Mouse (Mus musculus) CH12.LX (cell line): Measurements from ENCODE around the gene Fat1. TPM values are rescaled to one million over a fixed set of nuclear protein-coding genes. Genes with fewer than 3 reads are reported as not detected.

ENCODE experiments used
- DNase-seq: peaks from one replicate; pipeline ENCODE4 v3.0.0-alpha.2; 2013; ENCODE audit errors: extremely low read depth
- H3K27ac ChIP-seq: 2 replicates; pipeline ENCODE4 v1.5.1; 2012; ENCODE audit warnings: low read depth, mild to moderate bottlenecking, control low read depth, moderate library complexity; ENCODE audit not compliant: insufficient read depth
- H3K27me3 ChIP-seq: replicated peaks from 2 replicates; pipeline ENCODE3; 2012; ENCODE audit warnings: inconsistent platforms
- H3K36me3 ChIP-seq, 2 experiments: replicated peaks in 1 of 2; 2 replicates each; pipeline versions ENCODE3 to v1.6.1; 2012; ENCODE audit warnings: inconsistent platforms in 1 of 2, low read length in 1 of 2, mild to moderate bottlenecking in 1 of 2, mixed read lengths in 1 of 2, moderate library complexity in 1 of 2; ENCODE audit not compliant: control insufficient read depth in 1 of 2, insufficient read depth in 1 of 2
- H3K4me1 ChIP-seq, 2 experiments: 2 replicates each; pipeline ENCODE4 v1.6.1; 2012; ENCODE audit warnings: inconsistent platforms in 1 of 2, moderate library complexity in 1 of 2; ENCODE audit not compliant: insufficient read depth in 2 of 2, control insufficient read depth in 1 of 2
- H3K4me2 ChIP-seq: 2 replicates; pipeline ENCODE4 v1.6.1; 2012; ENCODE audit warnings: low read depth, mild to moderate bottlenecking, control low read depth; ENCODE audit not compliant: poor library complexity, insufficient read depth, severe bottlenecking
- H3K4me3 ChIP-seq, 3 experiments: fragments of 150-350 bp in 1 of 3; sonication (generic) in 1 of 3; replicated peaks in 1 of 3; 2 replicates each; pipeline versions ENCODE3 to v1.5.1; 2011 to 2012; ENCODE audit warnings: low read depth in 2 of 3, low read length in 2 of 3, mild to moderate bottlenecking in 2 of 3, moderate library complexity in 2 of 3, control low read depth in 1 of 3, improper control_type of control experiment in 1 of 3, inconsistent platforms in 1 of 3, mixed read lengths in 1 of 3; ENCODE audit not compliant: poor library complexity in 1 of 3
- H3K79me2 ChIP-seq: replicated peaks from 2 replicates; pipeline ENCODE4 v1.6.1; 2012; ENCODE audit warnings: mild to moderate bottlenecking, moderate library complexity; ENCODE audit not compliant: control insufficient read depth, poor library complexity, insufficient read depth, severe bottlenecking; ENCODE audit errors: extremely low read depth
- H3K9ac ChIP-seq: 2 replicates; pipeline ENCODE4 v1.6.1; 2012; ENCODE audit warnings: low read depth, mild to moderate bottlenecking, control low read depth, moderate library complexity; ENCODE audit not compliant: insufficient read depth
- H3K9me3 ChIP-seq: replicated peaks from 2 replicates; pipeline ENCODE3; 2012; ENCODE audit warnings: low read length, inconsistent platforms, mixed read lengths
- CHD1 ChIP-seq: IDR thresholded peaks from 2 replicates; pipeline ENCODE4 v1.6.1; 2012; ENCODE audit warnings: low read depth, low read length, improper control_type of control experiment, inconsistent platforms
- CTCF ChIP-seq, 2 experiments: IDR thresholded peaks in 1 of 2; conservative IDR thresholded peaks in 1 of 2; 2 replicates each; pipeline ENCODE4 v1.5.1; 2011 to 2012; ENCODE audit warnings: low read depth in 2 of 2, low read length in 2 of 2, improper control_type of control experiment in 1 of 2, inconsistent platforms in 1 of 2, mild to moderate bottlenecking in 1 of 2, moderate library complexity in 1 of 2
- ELF1 ChIP-seq: IDR thresholded peaks from 2 replicates; pipeline ENCODE4 v1.6.1; 2014; ENCODE audit warnings: low read depth, mild to moderate bottlenecking, inconsistent platforms, low read length, improper control_type of control experiment
- EP300 ChIP-seq: IDR thresholded peaks from 2 replicates; pipeline ENCODE4 v1.6.1; 2011; ENCODE audit warnings: low read length, improper control_type of control experiment
- ETS1 ChIP-seq: conservative IDR thresholded peaks from 2 replicates; pipeline ENCODE4 v1.6.1; 2012; ENCODE audit warnings: low read depth, mild to moderate bottlenecking, inconsistent platforms, low read length, improper control_type of control experiment, moderate library complexity
- JUN ChIP-seq: IDR thresholded peaks from 2 replicates; pipeline ENCODE4 v1.6.1; 2011; ENCODE audit warnings: low read depth, mild to moderate bottlenecking, low read length, improper control_type of control experiment, moderate library complexity; ENCODE audit not compliant: insufficient read depth
- KAT2A ChIP-seq: IDR thresholded peaks from 2 replicates; pipeline ENCODE4 v1.6.1; 2012; ENCODE audit warnings: low read length, improper control_type of control experiment, inconsistent platforms; ENCODE audit not compliant: insufficient replicate concordance
- MAX ChIP-seq: IDR thresholded peaks from 2 replicates; pipeline ENCODE4 v1.6.1; 2011; ENCODE audit warnings: low read length, improper control_type of control experiment
- MAZ ChIP-seq: IDR thresholded peaks from 2 replicates; pipeline ENCODE4 v1.6.1; 2012; ENCODE audit warnings: low read depth, mild to moderate bottlenecking, inconsistent platforms, low read length, improper control_type of control experiment, moderate library complexity
- MEF2A ChIP-seq: IDR thresholded peaks from 2 replicates; pipeline ENCODE4 v1.6.1; 2014; ENCODE audit warnings: low read depth, mild to moderate bottlenecking, inconsistent platforms, low read length, improper control_type of control experiment, borderline replicate concordance
- NELFE ChIP-seq: IDR thresholded peaks from 2 replicates; pipeline ENCODE4 v1.6.1; 2011; ENCODE audit warnings: low read depth, low read length, improper control_type of control experiment
- NRF1 ChIP-seq: IDR thresholded peaks from 2 replicates; pipeline ENCODE4 v1.6.1; 2014; ENCODE audit warnings: low read depth, mild to moderate bottlenecking, inconsistent platforms, low read length, improper control_type of control experiment, moderate library complexity
- PAX5 ChIP-seq: IDR thresholded peaks from 2 replicates; pipeline ENCODE4 v1.6.1; 2012; ENCODE audit warnings: low read length, inconsistent platforms, mixed read lengths
- POLR2A ChIP-seq: IDR thresholded peaks from 2 replicates; pipeline ENCODE4 v1.6.1; 2011; ENCODE audit warnings: low read depth, mild to moderate bottlenecking, improper control_type of control experiment, low read length
- POLR2AphosphoS2 ChIP-seq: IDR thresholded peaks from 2 replicates; pipeline ENCODE4 v1.6.1; 2011; ENCODE audit warnings: low read depth, low read length, improper control_type of control experiment
- RCOR1 ChIP-seq: conservative IDR thresholded peaks from 2 replicates; pipeline ENCODE4 v1.6.1; 2012; ENCODE audit warnings: low read depth, mild to moderate bottlenecking, inconsistent platforms, low read length, improper control_type of control experiment
- SIN3A ChIP-seq: IDR thresholded peaks from 2 replicates; pipeline ENCODE4 v1.6.1; 2012; ENCODE audit warnings: low read length, improper control_type of control experiment, inconsistent platforms
- SMC3 ChIP-seq: IDR thresholded peaks from 2 replicates; pipeline ENCODE4 v1.6.1; 2011; ENCODE audit warnings: low read depth, low read length, improper control_type of control experiment
- TBP ChIP-seq: conservative IDR thresholded peaks from 2 replicates; pipeline ENCODE4 v1.6.1; 2011; ENCODE audit warnings: low read depth, low read length, improper control_type of control experiment
- TCF12 ChIP-seq: IDR thresholded peaks from 2 replicates; pipeline ENCODE4 v1.6.1; 2014; ENCODE audit warnings: low read depth, mild to moderate bottlenecking, inconsistent platforms, low read length, improper control_type of control experiment
- UBTF ChIP-seq: IDR thresholded peaks from 2 replicates; pipeline ENCODE4 v1.6.1; 2012; ENCODE audit warnings: low read depth, mild to moderate bottlenecking, inconsistent platforms, low read length, improper control_type of control experiment, moderate library complexity
- USF1 ChIP-seq: IDR thresholded peaks from 2 replicates; pipeline ENCODE4 v1.6.1; 2014; ENCODE audit warnings: low read depth, mild to moderate bottlenecking, inconsistent platforms, low read length, improper control_type of control experiment
- USF2 ChIP-seq: conservative IDR thresholded peaks from 2 replicates; pipeline ENCODE4 v1.6.1; 2011; ENCODE audit warnings: low read depth, low read length, improper control_type of control experiment
- ZNF384 ChIP-seq: IDR thresholded peaks from 2 replicates; pipeline ENCODE4 v1.6.1; 2012; ENCODE audit warnings: low read depth, low read length, improper control_type of control experiment, inconsistent platforms
- dilution Hi-C: fragments of 300-500 bp; cut with MboI; formaldehyde crosslinking; loops from 2 replicates; pipeline ENCODE4 v1.14.3; 2020; ENCODE audit warnings: low sequenced_read_pairs; ENCODE audit not compliant: extremely low pct_unique_long_range_greater_than_20kb, extremely low pct_ligation_motif_present
- in situ Hi-C: fragments of 300-500 bp; cut with MboI; formaldehyde crosslinking; loops from 3 replicates; pipeline ENCODE4 v1.14.3; 2019; ENCODE audit warnings: low sequenced_read_pairs, low pct_ligation_motif_present, low pct_unique_long_range_greater_than_20kb, mixed read lengths
- polyA plus RNA-seq: library from polyadenylated mRNA; unstranded; fragments of >175 nt; gene quantifications from 2 replicates; pipeline ENCODE4 v1.2.1, GENCODE M21; 2012; ENCODE audit warnings: low read depth; ENCODE audit not compliant: insufficient read length
- total RNA-seq, 2 experiments: library from RNA; depleted of rRNA; stranded (reverse); fragments of 300-350 nt in 1 of 2; fragments of >200 nt in 1 of 2; gene quantifications; 2 replicates each; pipeline ENCODE4 v1.2.3; 2012 to 2014

The Fat1 gene
- total and polyA plus RNA-seq, 3 experiments: under 0.01 TPM; not detected in 2

GRCm38 (mm10) chr8:45021171-45021570 lies 85.9 kb downstream of the Fat1 start:
- Histone ChIP-seq H3K9me3 (peaks cover 80% of the 10 kb centered on the region), H3K9ac (no peak overlapping the region), H3K4me1 (no peaks in the 10 kb centered on the region), H3K27ac (no peak overlapping the region), H3K27me3 (no peaks in the 10 kb centered on the region), H3K4me2 (no peak overlapping the region), H3K79me2 (no peaks in the 10 kb centered on the region), H3K36me3 (no peaks in the 10 kb centered on the region), H3K4me3 (no peak overlapping the region)
- in situ Hi-C loops (no loop called here), dilution Hi-C loops (no loop called here)
- DNase-seq: no peak
- TF ChIP-seq PAX5 (no peak), TCF12 (no peak), MAX (no peak), ELF1 (no peak), ZNF384 (no peak), MAZ (no peak), SIN3A (no peak), MEF2A (no peak), RCOR1 (no peak), TBP (no peak), USF2 (no peak), KAT2A (no peak), UBTF (no peak), SMC3 (no peak)

- H3K4me1 ChIP-seq: no peaks in the 10 kb centered on the region
- H3K9ac ChIP-seq: no peak overlapping the region
- peaks cover 83% of the 10 kb centered on the region for H3K9me3 ChIP-seq
- dilution Hi-C loops (no loop called here), in situ Hi-C loops (no loop called here)
- no peaks in the 10 kb centered on the region for H3K36me3 ChIP-seq
- no peak overlapping the region for H3K27ac ChIP-seq
- H3K4me3 ChIP-seq: no peak overlapping the region
- DNase-seq: no peak
- no peaks in the 10 kb centered on the region for H3K27me3 ChIP-seq
- H3K79me2 ChIP-seq: no peaks in the 10 kb centered on the region
- no peak overlapping the region for H3K4me2 ChIP-seq
- no peak for TF ChIP-seq JUN
- TF ChIP-seq CTCF (conservative IDR thresholded peaks at IDR 0.05 in 1 of 2, IDR thresholded peaks at IDR 0.05 in 1 of 2; ENCODE audit: low read depth in 2 of 2, low read length in 2 of 2): no peak
- TF ChIP-seq POLR2AphosphoS2: no peak
- no peak for TF ChIP-seq ETS1
- no peak for TF ChIP-seq TCF12
- no peak for TF ChIP-seq CHD1
- no peak for TF ChIP-seq NELFE
- TF ChIP-seq POLR2A: no peak
- TF ChIP-seq KAT2A: no peak
- no peak for TF ChIP-seq EP300
- TF ChIP-seq SMC3: no peak
- TF ChIP-seq MAZ: no peak
- no peak for TF ChIP-seq ELF1
- no peak for TF ChIP-seq PAX5
- no peak for TF ChIP-seq USF1
- no peak for TF ChIP-seq NRF1
- TF ChIP-seq, all 38 proteins: peak for 0
These were observed 86.8 kb downstream of the Fat1 start for GRCm38 (mm10) chr8:45021911-45022665.
